Mouse (Mus musculus) liver, adult 2 months (tissue): ENCODE measurements around the gene Flt1. TPM values are rescaled to one million over a fixed set of nuclear protein-coding genes. Genes with fewer than 3 reads are reported as not detected.

Experiments used
- DNase-seq: peaks from one replicate; pipeline ENCODE4 v3.0.0-alpha.2; 2011; ENCODE audit warnings: low read depth, low spot score; ENCODE audit errors: extremely low read depth
- H3K27ac ChIP-seq: fragments of 200-500 bp; replicated peaks from 2 replicates; pipeline ENCODE4 v1.5.1; 2012; ENCODE audit warnings: low read depth, mild to moderate bottlenecking, control low read depth, inconsistent platforms, low read length; ENCODE audit not compliant: insufficient read depth
- H3K27me3 ChIP-seq: fragments of 200-500 bp; 2 replicates; pipeline ENCODE4 v1.6.1; 2012; ENCODE audit warnings: mild to moderate bottlenecking, moderate library complexity, low read length, inconsistent platforms; ENCODE audit not compliant: control insufficient read depth, insufficient read depth
- H3K36me3 ChIP-seq: fragments of 200-500 bp; 2 replicates; pipeline ENCODE4 v1.6.1; 2012; ENCODE audit warnings: low read length, inconsistent platforms; ENCODE audit not compliant: control insufficient read depth, insufficient read depth
- H3K4me1 ChIP-seq: fragments of 200-500 bp; 2 replicates; pipeline ENCODE4 v1.6.1; 2011; ENCODE audit warnings: low read length; ENCODE audit not compliant: control insufficient read depth, insufficient read depth
- H3K4me3 ChIP-seq: fragments of 200-500 bp; 2 replicates; pipeline ENCODE4 v1.5.1; 2011; ENCODE audit warnings: low read depth, mild to moderate bottlenecking, control low read depth, low read length, moderate library complexity; ENCODE audit not compliant: insufficient read depth
- H3K79me2 ChIP-seq: fragments of 200-500 bp; 2 replicates; pipeline ENCODE4 v1.6.1; 2012; ENCODE audit warnings: inconsistent platforms, mild to moderate bottlenecking, low read length, moderate library complexity; ENCODE audit not compliant: control insufficient read depth, insufficient read depth
- H3K9ac ChIP-seq: fragments of 200-500 bp; 2 replicates; pipeline ENCODE4 v1.6.1; 2012; ENCODE audit warnings: low read depth, mild to moderate bottlenecking, control low read depth, inconsistent platforms, low read length
- CTCF ChIP-seq: fragments of 200-500 bp; IDR thresholded peaks from 2 replicates; pipeline ENCODE4 v1.5.1; 2011; ENCODE audit warnings: low read depth, low read length, control low read depth
- POLR2A ChIP-seq: fragments of 200-500 bp; IDR thresholded peaks from 2 replicates; pipeline ENCODE4 v1.6.1; 2011; ENCODE audit warnings: low read length, control low read depth; ENCODE audit not compliant: insufficient read depth; ENCODE audit errors: extremely low read depth
- WGBS: fragments of 180-500 bp; shearing (Covaris S2); methylation state at CpG from one replicate; pipeline ENCODE4 v1.1.7; 2018; 5-methylcytosine and 5-hydroxymethylcytosine counted together
- polyA plus RNA-seq: library from polyadenylated mRNA; depleted of rRNA; stranded (reverse); fragments of >200 nt; gene quantifications from 2 replicates; pipeline ENCODE4 v1.2.3, GENCODE M21; 2012
- total RNA-seq: library from RNA; depleted of rRNA; stranded (reverse); fragments of >200 nt; gene quantifications from 2 replicates; pipeline ENCODE4 v1.2.3, GENCODE M21; 2014

Gene Flt1
- total and polyA plus RNA-seq, 2 experiments = 1.3 to 4.8 TPM

DNA sequence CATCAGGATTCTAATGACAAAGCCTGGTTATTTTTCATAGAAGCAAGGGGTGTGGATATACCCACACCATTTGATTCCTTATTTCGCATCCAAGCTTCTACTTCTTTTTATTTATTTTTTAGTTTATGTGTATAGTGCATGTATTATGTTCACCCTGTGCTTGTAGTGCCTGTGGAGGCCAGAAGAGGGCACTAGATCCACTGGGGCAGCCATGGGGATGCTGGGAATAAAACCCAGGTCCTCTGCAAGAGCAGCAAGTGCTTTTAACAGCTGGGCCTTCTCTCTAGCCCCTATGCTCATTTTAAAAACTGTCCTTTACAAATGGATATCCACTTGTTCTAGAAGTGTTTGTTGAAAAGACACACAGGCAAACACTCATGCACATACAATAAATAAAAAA is 33.2 kb downstream of the Flt1 start:
- whole genome bisulfite sequencing = 97% methylated on average over 1 of the region's 1 CpGs
- Histone ChIP-seq H3K36me3 (no peaks in the 10 kb centered on the region), H3K79me2 (no peaks in the 10 kb centered on the region), H3K27ac (no peak overlapping the region), H3K4me1 (no peaks in the 10 kb centered on the region), H3K4me3 (no peak overlapping the region), H3K27me3 (no peaks in the 10 kb centered on the region; the same call in 1 of the 2 replicates), H3K9ac (no peak overlapping the region)
- DNase-seq = no peak
- TF ChIP-seq POLR2A (no peak), CTCF (no peak)

DNA sequence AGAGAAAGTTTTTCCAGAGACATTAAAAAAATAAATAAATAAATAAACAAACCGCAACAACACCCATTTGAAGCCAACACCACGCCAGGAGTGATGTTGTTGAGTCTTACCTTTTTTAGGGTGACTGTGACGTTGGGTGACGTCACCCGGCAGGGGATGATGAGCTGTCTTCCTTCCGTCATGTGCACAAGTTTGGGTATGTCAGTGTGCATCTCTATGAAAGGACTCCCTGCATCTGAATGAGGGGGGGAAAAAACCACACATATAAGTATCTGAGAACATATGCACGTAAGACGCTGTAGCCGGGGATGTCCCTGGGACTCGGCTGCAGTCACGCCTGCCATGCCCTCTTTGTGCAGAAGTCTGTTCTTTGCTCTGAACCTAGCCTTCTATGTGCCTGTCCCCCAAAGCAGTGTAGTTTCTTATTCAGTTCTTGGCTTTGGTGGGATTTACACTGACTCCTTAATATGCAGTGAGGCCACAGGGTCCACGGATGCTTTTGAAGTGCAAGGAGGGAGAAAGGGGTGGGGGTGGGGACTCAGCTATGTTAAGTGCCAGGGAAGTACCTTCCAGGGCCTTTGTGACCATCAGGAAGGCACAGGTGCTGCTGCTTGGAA is 42.0 kb downstream of the Flt1 start:
- no peak for DNase-seq
- TF ChIP-seq POLR2A = no peak
- TF ChIP-seq CTCF = no peak
- Histone ChIP-seq H3K4me3 (no peak overlapping the region), H3K27me3 (no peaks in the 10 kb centered on the region), H3K9ac (no peak overlapping the region), H3K79me2 (no peaks in the 10 kb centered on the region), H3K4me1 (no peaks in the 10 kb centered on the region), H3K27ac (no peak overlapping the region), H3K36me3 (no peaks in the 10 kb centered on the region)
- 87% methylated on average over 12 of the region's 12 CpGs for WGBS

DNA sequence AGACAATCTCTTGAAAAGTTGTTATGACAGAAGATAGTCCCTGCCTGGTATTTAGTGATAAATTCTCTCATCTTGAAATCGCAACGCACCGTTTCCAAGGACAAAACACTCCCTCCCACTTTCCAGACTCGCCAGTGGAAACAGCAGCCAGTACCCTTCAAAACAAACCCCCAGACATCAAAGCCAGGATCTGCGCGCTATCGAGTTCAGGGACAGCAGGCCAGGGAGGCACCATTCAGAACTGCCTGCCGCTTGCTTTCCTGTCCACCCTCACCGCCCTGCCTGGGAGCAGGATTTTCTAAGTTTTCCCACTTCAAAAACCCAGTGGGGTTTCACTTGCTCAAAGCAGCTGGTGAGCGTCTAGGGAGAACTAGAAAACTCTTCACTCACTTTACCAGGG is 44.6 kb downstream of the Flt1 start:
- Histone ChIP-seq H3K4me3 (no peak overlapping the region), H3K27ac (no peak overlapping the region), H3K4me1 (no peaks in the 10 kb centered on the region), H3K36me3 (no peaks in the 10 kb centered on the region), H3K27me3 (no peaks in the 10 kb centered on the region), H3K9ac (no peak overlapping the region), H3K79me2 (no peaks in the 10 kb centered on the region)
- no peak for DNase-seq
- no peak for TF ChIP-seq CTCF
- 27% methylated on average over 10 of the region's 10 CpGs for WGBS

DNA sequence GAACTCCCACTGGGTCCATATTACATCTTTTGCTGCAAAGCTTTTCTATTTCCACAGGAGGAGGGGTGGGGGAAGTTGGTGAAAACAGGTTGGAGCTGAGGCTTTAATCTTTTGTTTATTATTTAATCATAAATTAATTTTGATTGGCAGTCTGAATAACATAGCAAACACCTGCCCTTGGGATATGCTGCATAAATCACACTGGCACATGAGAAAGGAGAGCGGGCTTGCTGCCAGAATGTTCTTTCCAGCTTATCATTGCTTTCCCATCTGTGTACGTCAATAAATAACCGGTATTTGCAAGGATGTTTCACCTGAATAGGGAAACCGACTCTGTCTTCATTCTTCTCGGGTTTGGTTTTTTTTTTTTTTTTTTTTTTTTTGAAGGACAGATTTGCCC is 45.1 kb downstream of the Flt1 start:
- H3K36me3 ChIP-seq = no peaks in the 10 kb centered on the region
- H3K79me2 ChIP-seq = no peaks in the 10 kb centered on the region
- H3K27me3 ChIP-seq = no peaks in the 10 kb centered on the region
- 28% methylated on average over 5 of the region's 5 CpGs for WGBS
- no peak overlapping the region for H3K27ac ChIP-seq
- no peak overlapping the region for H3K4me3 ChIP-seq
- TF ChIP-seq CTCF = no peak
- TF ChIP-seq POLR2A = no peak
- no peak for DNase-seq
- no peaks in the 10 kb centered on the region for H3K4me1 ChIP-seq
- H3K9ac ChIP-seq = no peak overlapping the region

DNA sequence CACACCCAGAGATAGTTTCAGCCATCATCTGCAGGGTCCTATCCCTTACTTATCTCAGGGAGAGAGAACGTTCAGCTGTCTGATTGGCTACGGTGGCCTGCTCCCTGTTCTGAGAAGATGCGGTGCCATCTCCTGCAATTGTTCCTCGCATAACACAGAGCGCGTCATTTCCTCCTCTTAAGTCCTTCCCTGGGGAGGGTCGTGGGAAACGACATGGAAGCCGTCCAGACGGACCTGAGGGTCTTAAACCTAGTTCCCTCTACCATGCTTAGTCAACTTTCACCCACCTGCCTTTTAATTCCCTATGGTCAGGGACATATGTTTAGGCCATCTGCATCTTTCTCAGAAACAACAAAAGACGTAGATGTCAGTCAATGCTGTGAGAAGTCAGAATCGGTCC is 46.5 kb downstream of the Flt1 start:
- Histone ChIP-seq H3K4me3 (no peak overlapping the region), H3K4me1 (no peaks in the 10 kb centered on the region), H3K36me3 (no peaks in the 10 kb centered on the region), H3K27ac (no peak overlapping the region), H3K79me2 (no peaks in the 10 kb centered on the region), H3K27me3 (no peaks in the 10 kb centered on the region), H3K9ac (no peak overlapping the region)
- 90% methylated on average over 12 of the region's 12 CpGs for WGBS
- DNase-seq = no peak
- TF ChIP-seq CTCF = no peak
- no peak for TF ChIP-seq POLR2A

DNA sequence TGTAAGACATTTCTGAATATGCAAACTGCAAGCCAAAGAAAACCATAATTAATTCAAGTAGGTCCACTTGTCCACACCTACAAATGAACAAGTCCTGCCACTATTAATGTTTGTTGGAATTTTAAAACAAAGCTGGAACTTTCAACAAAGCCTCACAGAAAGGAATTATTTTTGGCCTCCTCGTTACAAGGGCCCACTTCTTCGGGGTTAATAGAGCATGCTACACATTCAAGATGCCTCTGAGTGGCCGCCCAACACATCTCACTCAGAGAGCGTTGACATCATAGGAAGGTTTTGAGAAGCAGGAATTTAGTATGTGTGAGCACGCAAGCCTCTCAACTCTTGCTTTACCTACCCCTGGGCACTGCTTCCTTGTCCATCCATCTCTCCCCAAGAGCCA is 50.0 kb downstream of the Flt1 start:
- WGBS = 90% methylated on average over 5 of the region's 5 CpGs
- H3K27ac ChIP-seq = no peak overlapping the region
- TF ChIP-seq CTCF (no peak), POLR2A (no peak)

More for the DNA sequence above, 50.0 kb downstream of the Flt1 start:
- no peaks in the 10 kb centered on the region for H3K36me3 ChIP-seq
- no peak overlapping the region for H3K9ac ChIP-seq
- no peaks in the 10 kb centered on the region for H3K4me1 ChIP-seq
- H3K4me3 ChIP-seq = no peak overlapping the region
- H3K79me2 ChIP-seq = no peaks in the 10 kb centered on the region
- H3K27me3 ChIP-seq = no peaks in the 10 kb centered on the region
- DNase-seq = no peak
